Mouse (Mus musculus) bone marrow, adult 2 months (tissue): ENCODE results near the gene Nos2. TPM values are rescaled to one million over a fixed set of nuclear protein-coding genes. Genes with fewer than 3 reads are reported as not detected.
"Not testable (repeated sequence)": the region's sequence is repeated elsewhere in the genome, so short reads cannot be mapped to it uniquely, and the experiment has no call there.

ENCODE experiments used
- H3K27ac ChIP-seq: fragments of 200-500 bp; 2 replicates; pipeline ENCODE4 v1.5.1; 2012; ENCODE audit warnings: low read depth, mild to moderate bottlenecking, control low read depth, inconsistent platforms, low read length; ENCODE audit not compliant: control insufficient read depth, poor library complexity, insufficient read depth
- H3K4me1 ChIP-seq: fragments of 200-500 bp; 2 replicates; pipeline ENCODE4 v1.6.1; 2011; ENCODE audit warnings: low read length; ENCODE audit not compliant: control insufficient read depth, insufficient read depth
- H3K4me3 ChIP-seq: fragments of 200-500 bp; replicated peaks from 2 replicates; pipeline ENCODE3; 2011; ENCODE audit warnings: mild to moderate bottlenecking, low read depth, low read length, control low read depth; ENCODE audit not compliant: control insufficient read depth
- CTCF ChIP-seq: fragments of 200-500 bp; IDR thresholded peaks from 2 replicates; pipeline ENCODE4 v1.5.1; 2011; ENCODE audit warnings: low read length, control low read depth; ENCODE audit not compliant: control insufficient read depth, insufficient read depth
- POLR2A ChIP-seq: fragments of 200-500 bp; IDR thresholded peaks from 2 replicates; pipeline ENCODE4 v1.6.1; 2011; ENCODE audit warnings: low read depth, mild to moderate bottlenecking, control low read depth, low read length, borderline replicate concordance; ENCODE audit not compliant: control insufficient read depth
- WGBS: fragments of 180-500 bp; shearing (Covaris S2); methylation state at CpG from one replicate; pipeline ENCODE4 v1.1.7; 2018; 5-methylcytosine and 5-hydroxymethylcytosine counted together
- polyA plus RNA-seq: library from polyadenylated mRNA; stranded (reverse); fragments of >200 nt; gene quantifications from 2 replicates; pipeline ENCODE4 v1.2.4, GENCODE M21; 2011; ENCODE audit warnings: low replicate concordance; ENCODE audit not compliant: missing spikeins, insufficient read depth, insufficient read length

Gene Nos2
- polyA plus RNA-seq, 1 experiment: not detected

DNA sequence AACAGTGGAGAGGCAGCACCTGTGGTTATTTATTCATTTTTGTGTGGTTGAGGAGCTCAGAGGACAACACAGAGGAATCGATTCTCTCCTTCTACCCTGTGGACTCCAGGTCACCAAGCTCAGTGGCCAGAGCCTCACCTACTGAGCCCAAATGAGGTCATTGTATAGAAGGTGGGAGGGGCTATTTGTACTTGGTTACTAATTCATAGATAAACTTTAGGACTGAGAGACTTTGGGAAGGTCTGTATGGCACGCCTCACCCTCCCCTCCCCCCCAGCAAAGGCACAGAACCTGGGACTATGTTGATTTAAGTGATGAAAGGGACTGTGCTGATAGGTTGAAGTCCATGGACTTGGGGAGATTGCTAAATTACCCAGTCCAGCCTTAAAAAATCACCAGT is 61.5 kb downstream of the Nos2 start:
- 44% methylated on average over 2 of the region's 2 CpGs for WGBS
- no peak for TF ChIP-seq POLR2A
- no peak for TF ChIP-seq CTCF
- Histone ChIP-seq H3K4me1 (peaks cover 5% of the 10 kb centered on the region; the same call in 1 of the 2 replicates), H3K4me3 (no peak overlapping the region), H3K27ac (no peak overlapping the region)

DNA sequence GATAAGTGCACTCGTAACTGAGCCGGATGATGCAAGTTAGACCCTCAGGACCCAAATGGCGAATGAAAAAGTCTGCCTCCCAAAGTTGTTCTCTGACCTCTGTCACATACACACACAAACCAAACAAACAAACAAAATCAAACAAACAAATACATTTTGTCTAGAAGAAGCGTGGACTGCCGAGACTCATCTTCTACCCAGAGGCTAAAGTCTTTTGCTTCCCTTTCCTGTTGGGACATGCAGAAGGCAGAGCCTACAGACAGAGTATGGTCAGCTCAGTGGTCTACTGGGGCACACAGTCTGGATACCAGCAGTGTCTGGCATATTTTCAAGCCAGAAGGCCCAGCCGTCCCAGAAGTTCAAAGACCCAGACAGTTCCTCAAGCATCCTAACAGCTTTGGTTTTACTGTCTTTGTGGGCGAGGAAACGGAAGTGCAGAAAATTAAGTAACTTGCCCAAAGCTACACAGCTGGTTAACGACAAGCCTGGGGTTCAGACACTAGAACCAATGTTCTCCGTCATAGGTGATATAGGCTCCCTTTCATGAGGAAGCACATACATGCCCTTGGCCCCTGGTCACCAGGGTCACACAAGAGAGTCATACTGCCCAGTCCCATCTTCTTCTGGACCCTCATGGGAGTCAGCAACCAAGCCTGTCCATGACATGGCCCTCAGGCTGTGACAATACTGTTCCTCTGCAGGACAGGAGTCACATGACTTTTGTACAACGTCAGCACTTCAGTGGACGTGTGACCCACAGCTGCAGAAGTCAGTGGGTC is 62.1 kb downstream of the Nos2 start:
- peaks cover 5% of the 10 kb centered on the region; the same call in 1 of the 2 replicates for H3K4me1 ChIP-seq
- H3K4me3 ChIP-seq: peak overlapping the region; percentile 60
- 3% methylated on average over 12 of the region's 12 CpGs for WGBS

DNA sequence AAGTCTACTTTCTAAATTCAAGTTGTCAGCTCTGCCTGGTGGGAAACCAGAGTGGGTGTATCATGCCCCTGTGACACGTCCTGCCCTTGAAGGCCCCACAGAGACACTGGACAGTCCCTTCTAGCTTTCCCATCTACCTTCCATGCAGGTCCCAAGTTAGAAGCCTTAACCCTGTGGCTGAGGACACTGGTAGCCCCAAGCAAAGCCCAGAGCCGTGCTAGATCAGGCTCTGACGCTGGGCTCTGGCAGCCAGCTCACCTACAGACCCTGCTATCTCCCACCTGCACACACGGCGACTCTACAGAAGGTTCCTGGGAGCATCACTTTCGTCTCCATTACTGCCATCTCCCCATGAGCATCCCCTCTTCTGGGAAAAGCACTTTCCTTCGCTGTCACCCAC is 63.0 kb downstream of the Nos2 start:
- Histone ChIP-seq H3K4me3 (peak overlapping the region; percentile 85), H3K4me1 (peaks cover 5% of the 10 kb centered on the region; the same call in 1 of the 2 replicates), H3K27ac (peak overlapping the region; percentile 86)
- no peak for TF ChIP-seq POLR2A
- TF ChIP-seq CTCF: no peak
- 19% methylated on average over 7 of the region's 7 CpGs for WGBS

More for the DNA sequence above, 62.1 kb downstream of the Nos2 start:
- peak overlapping the region; percentile 86 for H3K27ac ChIP-seq
- TF ChIP-seq CTCF (no peak), POLR2A (no peak)

DNA sequence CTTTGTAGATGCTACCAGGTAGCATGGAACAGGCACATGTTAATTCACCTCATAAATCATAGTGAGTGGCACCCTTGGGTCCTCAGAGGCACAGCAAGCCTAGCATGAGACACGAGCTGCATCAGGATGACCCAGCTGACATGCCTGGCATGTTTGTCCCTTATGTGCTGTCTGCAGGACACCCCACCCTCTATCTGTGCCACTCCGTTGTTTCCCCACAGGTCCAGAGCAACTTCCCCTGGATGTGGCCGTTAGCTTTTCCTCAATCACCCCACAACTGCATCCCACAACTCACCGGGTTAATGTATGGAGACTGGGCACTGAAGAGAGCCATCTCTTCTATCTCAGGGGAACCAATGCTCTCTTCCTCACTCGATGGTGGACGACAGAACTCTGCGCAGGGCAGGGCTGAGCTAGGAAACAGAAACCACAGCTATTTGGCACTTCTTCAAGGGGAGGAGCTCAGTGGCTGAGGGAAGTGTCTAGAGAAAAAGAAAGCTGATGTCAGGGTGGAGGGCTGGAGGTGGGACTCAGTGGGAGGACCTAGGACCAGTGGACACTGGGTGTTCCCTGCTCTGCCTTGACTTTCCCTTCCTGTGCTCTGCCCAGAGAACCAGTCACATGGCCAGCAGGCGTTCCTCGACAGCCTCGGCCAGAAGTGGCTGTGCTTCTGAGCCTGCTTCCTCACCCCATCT is 64.0 kb downstream of the Nos2 start, which contains the start of gene Lgals9:
Lgals9 (minus strand) TSS at position 464 of the 695 bp plus-strand sequence.
- Histone ChIP-seq H3K27ac (peak within 1 kb of the TSS; percentile 86), H3K4me3 (peak within 1 kb of the TSS; percentile 85), H3K4me1 (peaks cover 5% of the 10 kb centered on the region; the same call in 1 of the 2 replicates)
- WGBS: 0% methylated on average over 10 of the region's 10 CpGs
- TF ChIP-seq POLR2A: peak; percentile 51
- TF ChIP-seq CTCF: no peak

DNA sequence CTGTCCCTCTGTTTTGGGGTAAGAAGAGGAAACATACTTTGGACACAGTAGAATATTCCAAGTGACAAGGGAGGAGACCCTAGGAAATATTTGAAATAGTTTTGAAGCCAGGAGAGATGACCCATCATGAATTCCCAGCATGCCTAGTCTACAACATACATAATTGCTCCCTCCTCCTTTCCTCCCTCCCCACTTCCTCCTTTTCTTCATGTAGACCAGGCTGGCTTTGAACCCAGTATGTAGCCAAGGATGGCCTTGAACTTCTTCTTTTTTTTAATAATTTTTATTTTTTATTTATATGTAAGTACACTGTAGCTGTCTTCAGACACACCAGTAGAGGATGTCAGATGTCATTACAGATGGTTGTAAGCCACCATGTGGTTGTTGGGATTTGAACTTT is 64.9 kb downstream of the Nos2 start:
- H3K27ac ChIP-seq: no peak overlapping the region
- no peak overlapping the region for H3K4me3 ChIP-seq
- peaks cover 5% of the 10 kb centered on the region; the same call in 1 of the 2 replicates for H3K4me1 ChIP-seq
- TF ChIP-seq POLR2A (no peak), CTCF (no peak)

DNA sequence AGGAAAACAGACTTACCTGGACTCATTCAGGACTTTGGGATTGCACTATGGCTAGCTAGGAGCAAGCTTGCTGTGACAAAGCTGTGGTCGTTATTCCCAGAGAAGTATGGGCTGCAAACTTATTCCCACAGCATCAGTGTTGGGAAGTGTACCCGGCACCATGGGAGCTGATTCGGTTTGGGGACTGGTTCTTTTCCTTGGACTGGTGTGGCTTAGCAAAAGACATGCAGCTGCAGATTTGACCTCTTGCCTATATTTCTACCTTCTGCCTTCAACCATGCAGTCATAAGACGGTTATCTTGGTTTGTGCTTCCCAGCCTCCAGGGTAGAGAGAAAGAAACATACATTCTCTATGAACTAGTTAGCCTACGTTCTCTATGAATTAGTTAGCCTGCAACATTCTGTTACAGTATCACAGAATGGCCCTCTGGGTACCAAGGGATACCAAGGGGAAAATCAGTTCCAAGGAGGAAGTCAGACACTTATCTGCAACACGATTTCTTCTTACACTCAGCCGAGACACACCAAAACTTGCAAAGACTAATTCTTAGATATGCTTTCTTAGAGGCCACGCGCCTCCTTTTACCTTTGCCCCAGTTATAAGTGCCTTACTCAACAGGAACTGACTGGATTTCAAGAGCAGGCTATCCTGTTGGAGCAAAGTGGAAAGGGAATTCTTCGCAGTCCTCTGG is 65.9 kb downstream of the Nos2 start:
- Histone ChIP-seq H3K27ac (no peak overlapping the region), H3K4me3 (no peak overlapping the region), H3K4me1 (peaks cover 5% of the 10 kb centered on the region; the same call in 1 of the 2 replicates)
- TF ChIP-seq POLR2A: no peak
- WGBS: 74% methylated on average over 10 of the region's 10 CpGs

DNA sequence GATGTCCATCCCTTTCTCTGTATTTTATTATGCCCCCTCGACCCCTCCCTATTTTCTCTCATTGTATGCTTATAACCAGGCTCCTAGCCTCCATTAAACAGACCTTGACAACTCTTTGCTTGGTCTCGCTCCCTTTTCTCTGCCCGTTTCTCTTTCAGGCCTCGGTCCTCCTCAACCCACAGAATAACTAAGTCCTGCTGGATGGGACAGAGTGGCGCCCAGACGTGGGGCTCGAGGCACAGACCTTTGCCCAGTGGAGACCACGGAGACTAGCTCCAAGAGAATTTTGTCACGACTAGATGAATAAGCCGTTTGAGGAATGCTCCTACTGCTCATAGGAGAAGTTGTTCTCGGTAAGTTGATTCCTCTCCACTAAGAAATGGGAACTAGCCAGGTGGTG is 68.6 kb downstream of the Nos2 start:
- H3K27ac ChIP-seq, H3K4me3 ChIP-seq, H3K4me1 ChIP-seq: not testable (repeated sequence)
- 89% methylated on average over 11 of the region's 11 CpGs for WGBS

DNA sequence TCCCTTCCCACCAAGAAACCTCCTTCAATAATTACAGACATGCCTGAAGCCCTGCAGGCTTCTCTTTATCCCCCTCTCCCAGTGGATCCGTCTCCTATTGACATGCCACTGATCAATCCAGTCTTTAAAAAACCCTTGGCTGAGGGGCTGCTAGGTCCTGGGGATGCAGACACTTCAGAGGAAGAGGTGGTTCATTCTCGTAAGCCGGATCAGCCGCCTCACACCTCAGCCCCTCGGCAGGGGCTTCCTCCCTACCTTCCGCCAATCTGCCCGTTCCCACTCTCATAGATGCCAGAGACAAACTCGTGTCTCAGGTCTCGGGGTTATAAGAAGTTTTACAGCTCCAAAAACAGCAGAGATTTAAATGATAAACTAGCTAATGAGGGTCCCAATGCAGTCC is 69.5 kb downstream of the Nos2 start:
- Histone ChIP-seq H3K4me1 (no peaks in the 10 kb centered on the region), H3K4me3 (no peak overlapping the region), H3K27ac (no peak overlapping the region)
- WGBS: 92% methylated on average over 9 of the region's 9 CpGs
- TF ChIP-seq CTCF (no peak), POLR2A (no peak)

DNA sequence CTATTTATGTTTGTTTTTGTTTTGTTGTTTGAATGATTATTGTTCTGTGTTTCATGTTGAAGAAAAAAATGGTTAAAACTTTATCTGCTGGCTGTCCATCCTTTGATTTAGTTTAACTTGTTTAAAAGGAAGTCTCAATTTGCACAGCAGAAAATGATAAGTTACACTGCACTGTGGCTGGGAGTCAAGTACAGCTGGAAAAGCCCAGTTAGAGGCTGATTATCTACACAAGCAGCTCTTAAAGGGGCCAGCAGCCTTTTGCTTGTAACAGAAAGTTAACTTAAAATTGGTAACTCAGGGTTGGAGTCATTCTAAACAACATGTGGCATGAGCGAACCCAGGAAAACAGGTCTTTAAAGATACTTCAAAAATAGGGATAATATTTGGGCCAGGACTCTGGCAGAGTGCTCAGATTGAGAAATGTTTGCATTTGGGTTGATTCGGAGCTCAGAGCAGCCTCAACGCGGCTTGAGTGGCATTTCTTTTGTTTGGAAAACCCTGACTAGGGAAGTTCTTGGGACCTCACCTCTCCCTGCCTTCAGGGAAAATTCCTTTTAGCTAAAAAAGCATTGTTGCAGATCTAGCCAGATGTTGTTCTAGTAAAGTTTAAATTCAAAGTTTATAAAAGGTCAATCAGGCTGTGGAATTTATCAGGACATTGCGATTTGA is 70.4 kb downstream of the Nos2 start:
- 84% methylated on average over 5 of the region's 5 CpGs for WGBS
- H3K4me3 ChIP-seq, H3K4me1 ChIP-seq, H3K27ac ChIP-seq: not testable (repeated sequence)
